Mouse (Mus musculus) testis, adult 2 months (tissue): ENCODE measurements around the gene Pgf. TPM values are rescaled to one million over a fixed set of nuclear protein-coding genes. Genes with fewer than 3 reads are reported as not detected.

Experiments
- H3K27ac ChIP-seq: fragments of 200-500 bp; 2 replicates; pipeline ENCODE4 v1.5.1; 2012; ENCODE audit warnings: low read depth, low read length; ENCODE audit not compliant: control insufficient read depth, insufficient read depth
- H3K27me3 ChIP-seq: fragments of 200-500 bp; 2 replicates; pipeline ENCODE4 v1.6.1; 2012; ENCODE audit warnings: mild to moderate bottlenecking, low read length, moderate library complexity; ENCODE audit not compliant: control insufficient read depth, insufficient read depth
- H3K36me3 ChIP-seq: fragments of 200-500 bp; 2 replicates; pipeline ENCODE4 v1.6.1; 2012; ENCODE audit warnings: mild to moderate bottlenecking, low read length; ENCODE audit not compliant: control insufficient read depth, insufficient read depth
- H3K4me1 ChIP-seq: fragments of 200-500 bp; 2 replicates; pipeline ENCODE4 v1.6.1; 2012; ENCODE audit warnings: low read length; ENCODE audit not compliant: control insufficient read depth, insufficient read depth
- H3K4me3 ChIP-seq: fragments of 200-500 bp; 2 replicates; pipeline ENCODE4 v1.5.1; 2012; ENCODE audit warnings: low read depth, mild to moderate bottlenecking, low read length, moderate library complexity, mixed read lengths; ENCODE audit not compliant: control insufficient read depth
- CTCF ChIP-seq: fragments of 200-500 bp; IDR thresholded peaks from 2 replicates; pipeline ENCODE4 v1.5.1; 2012; ENCODE audit warnings: low read depth, mild to moderate bottlenecking, inconsistent platforms, low read length, moderate library complexity; ENCODE audit not compliant: control insufficient read depth, insufficient read depth, insufficient replicate concordance
- POLR2A ChIP-seq: fragments of 200-500 bp; IDR thresholded peaks from 2 replicates; pipeline ENCODE4 v1.6.1; 2012; ENCODE audit warnings: low read depth, mild to moderate bottlenecking, inconsistent platforms, low read length, moderate library complexity; ENCODE audit not compliant: control insufficient read depth
- polyA plus RNA-seq: library from polyadenylated mRNA; depleted of rRNA; stranded (reverse); fragments of >200 nt; gene quantifications from 2 replicates; pipeline ENCODE4 v1.2.3, GENCODE M21; 2012

Gene Pgf
- polyA plus RNA-seq, 1 experiment: 2.3 TPM

- TF ChIP-seq POLR2A (no peak), CTCF (no peak)
- Histone ChIP-seq H3K27me3 (no peaks in the 10 kb centered on the region), H3K4me3 (no peak overlapping the region), H3K4me1 (peaks cover 2% of the 10 kb centered on the region), H3K36me3 (no peaks in the 10 kb centered on the region), H3K27ac (no peak overlapping the region)
Measured at GRCm38 (mm10) chr12:85205425-85205824, 27.8 kb upstream of the Pgf start.

- Histone ChIP-seq H3K4me1 (peaks cover 2% of the 10 kb centered on the region), H3K27me3 (no peaks in the 10 kb centered on the region), H3K36me3 (no peaks in the 10 kb centered on the region), H3K27ac (no peak overlapping the region), H3K4me3 (no peak overlapping the region)
- no peak for TF ChIP-seq POLR2A
- no peak for TF ChIP-seq CTCF
Measured at GRCm38 (mm10) chr12:85204105-85204504, 26.5 kb upstream of the Pgf start.

GRCm38 (mm10) chr12:85203699-85204098, 26.1 kb upstream of the Pgf start:
- Histone ChIP-seq H3K4me1 (peaks cover 2% of the 10 kb centered on the region), H3K27me3 (no peaks in the 10 kb centered on the region), H3K27ac (no peak overlapping the region), H3K36me3 (no peaks in the 10 kb centered on the region), H3K4me3 (no peak overlapping the region)
- TF ChIP-seq POLR2A (no peak), CTCF (no peak)

- Histone ChIP-seq H3K36me3 (no peaks in the 10 kb centered on the region), H3K4me1 (peaks cover 2% of the 10 kb centered on the region), H3K4me3 (no peak overlapping the region), H3K27me3 (no peaks in the 10 kb centered on the region), H3K27ac (no peak overlapping the region)
- TF ChIP-seq CTCF (no peak), POLR2A (no peak)
Measured at GRCm38 (mm10) chr12:85202191-85202590, 24.6 kb upstream of the Pgf start.

GRCm38 (mm10) chr12:85201830-85202147, 24.2 kb upstream of the Pgf start:
- no peak overlapping the region for H3K4me3 ChIP-seq

GRCm38 (mm10) chr12:85200929-85201829, 23.6 kb upstream of the Pgf start:
- H3K27me3 ChIP-seq: no peaks in the 10 kb centered on the region
- H3K4me1 ChIP-seq: peaks cover 2% of the 10 kb centered on the region
- H3K4me3 ChIP-seq: no peak overlapping the region
- H3K27ac ChIP-seq: no peak overlapping the region; the same call in 1 of the 2 replicates
- no peak for TF ChIP-seq POLR2A
- TF ChIP-seq CTCF: no peak
- H3K36me3 ChIP-seq: no peaks in the 10 kb centered on the region

More at GRCm38 (mm10) chr12:85201830-85202147, 24.2 kb upstream of the Pgf start:
- TF ChIP-seq POLR2A (no peak), CTCF (no peak)
- Histone ChIP-seq H3K27me3 (no peaks in the 10 kb centered on the region), H3K27ac (no peak overlapping the region), H3K4me1 (peaks cover 2% of the 10 kb centered on the region), H3K36me3 (no peaks in the 10 kb centered on the region)

GRCm38 (mm10) chr12:85199954-85200353, 22.4 kb upstream of the Pgf start:
- H3K36me3 ChIP-seq: no peaks in the 10 kb centered on the region
- H3K27ac ChIP-seq: no peak overlapping the region
- peaks cover 3% of the 10 kb centered on the region for H3K4me1 ChIP-seq
- no peak overlapping the region for H3K4me3 ChIP-seq
- TF ChIP-seq POLR2A (no peak), CTCF (no peak)
- no peaks in the 10 kb centered on the region for H3K27me3 ChIP-seq
